Mouse (Mus musculus) lung, adult 2 months (tissue): ENCODE data around the gene Lrrc27.

Experiments used
- CTCF ChIP-seq: fragments of 200-500 bp; IDR thresholded peaks from 2 replicates; pipeline ENCODE4 v1.5.1; 2011; ENCODE audit warnings: mild to moderate bottlenecking, low read length, control low read depth; ENCODE audit not compliant: insufficient read depth
- POLR2A ChIP-seq: fragments of 200-500 bp; IDR thresholded peaks from 2 replicates; pipeline ENCODE4 v1.6.1; 2011; ENCODE audit warnings: low read depth, mild to moderate bottlenecking, control low read depth, low read length, borderline replicate concordance; ENCODE audit errors: extremely low read depth

- TF ChIP-seq CTCF (no peak), POLR2A (no peak)
Measured at GRCm38 (mm10) chr7:139185971-139186370, 26.8 kb upstream of the Lrrc27 start.
